Mouse (Mus musculus) C2C12 (cell line): ENCODE data around the gene Gtf2h5. TPM values are rescaled to one million over a fixed set of nuclear protein-coding genes. Genes with fewer than 3 reads are reported as not detected.

Source experiments
- H3K27me3 ChIP-seq: one replicate; pipeline ENCODE4 v1.6.1; 2011; ENCODE audit not compliant: control insufficient read depth, insufficient read depth, insufficient read length
- H3K36me3 ChIP-seq: one replicate; pipeline ENCODE4 v1.6.1; 2011; ENCODE audit not compliant: control insufficient read depth, insufficient read depth
- H3K4me3 ChIP-seq: one replicate; pipeline ENCODE4 v1.5.1; 2011; ENCODE audit warnings: mild to moderate bottlenecking, control low read depth; ENCODE audit not compliant: poor library complexity, insufficient read depth, severe bottlenecking
- H3K79me2 ChIP-seq: one replicate; pipeline ENCODE4 v1.6.1; 2011; ENCODE audit not compliant: control insufficient read depth, insufficient read depth
- H3K79me3 ChIP-seq: one replicate; pipeline ENCODE4 v1.6.1; 2011; ENCODE audit warnings: low read depth, control low read depth
- H3ac ChIP-seq: one replicate; pipeline ENCODE3; 2011; ENCODE audit warnings: low read depth; ENCODE audit not compliant: control insufficient read depth, insufficient read length
- CEBPB ChIP-seq: IDR thresholded peaks from one replicate; pipeline ENCODE4 v1.6.1; 2011; ENCODE audit warnings: low read depth, mild to moderate bottlenecking, control low read depth, moderate library complexity
- CTCF ChIP-seq: IDR thresholded peaks from one replicate; pipeline ENCODE4 v1.5.1; 2011; ENCODE audit not compliant: control insufficient read depth, insufficient read depth, insufficient read length
- FOSL1 ChIP-seq: IDR thresholded peaks from one replicate; pipeline ENCODE4 v1.8.0; 2011; ENCODE audit warnings: mild to moderate bottlenecking, low read length; ENCODE audit not compliant: poor library complexity, insufficient read depth, severe bottlenecking
- MAX ChIP-seq: IDR thresholded peaks from one replicate; pipeline ENCODE4 v1.6.1; 2011; ENCODE audit warnings: mild to moderate bottlenecking, control low read depth
- MYOD1 ChIP-seq: IDR thresholded peaks from one replicate; pipeline ENCODE4 v1.6.1; 2011; ENCODE audit warnings: low read depth; ENCODE audit not compliant: control insufficient read depth, insufficient read length
- MYOG ChIP-seq: IDR thresholded peaks from one replicate; pipeline ENCODE4 v1.6.1; 2011; ENCODE audit not compliant: control insufficient read depth, insufficient read length; ENCODE audit errors: extremely low read depth
- USF1 ChIP-seq: IDR thresholded peaks from one replicate; pipeline ENCODE4 v1.6.1; 2011; ENCODE audit warnings: low read depth, mild to moderate bottlenecking, control low read depth, moderate library complexity
- polyA plus RNA-seq: library from polyadenylated mRNA; unstranded; fragments of >200 nt; fragmentation: generic; extraction: Trizol; gene quantifications from one replicate; pipeline ENCODE4 v1.2.1, GENCODE M21; 2012; ENCODE audit warnings: missing spikeins

Gene Gtf2h5
- polyA plus RNA-seq, 1 experiment = 90.0 TPM

GRCm38 (mm10) chr17:6102287-6102686, 22.7 kb downstream of the Gtf2h5 start:
- Histone ChIP-seq H3K36me3 (no peaks in the 10 kb centered on the region), H3ac (no peak overlapping the region), H3K27me3 (no peaks in the 10 kb centered on the region), H3K79me2 (peaks cover 5% of the 10 kb centered on the region), H3K79me3 (peaks cover 3% of the 10 kb centered on the region), H3K4me3 (no peak overlapping the region)
- TF ChIP-seq MYOD1 (no peak), FOSL1 (no peak), USF1 (no peak), CEBPB (no peak), MYOG (no peak), MAX (no peak)

- Histone ChIP-seq H3K4me3 (no peak overlapping the region), H3K79me3 (peaks cover 15% of the 10 kb centered on the region), H3K79me2 (peaks cover 18% of the 10 kb centered on the region), H3ac (no peak overlapping the region), H3K36me3 (no peaks in the 10 kb centered on the region), H3K27me3 (no peaks in the 10 kb centered on the region)
- TF ChIP-seq FOSL1 = no peak
- no peak for TF ChIP-seq CEBPB
- TF ChIP-seq MYOD1 = no peak
- no peak for TF ChIP-seq MAX
These were observed 24.0 kb downstream of the Gtf2h5 start for GRCm38 (mm10) chr17:6103566-6103965.

- H3K79me3 ChIP-seq = peaks cover 45% of the 10 kb centered on the region
- no peak for TF ChIP-seq CEBPB
- no peak for TF ChIP-seq FOSL1
- no peak for TF ChIP-seq CTCF
- TF ChIP-seq MYOD1 = no peak
- no peak for TF ChIP-seq MYOG
- TF ChIP-seq MAX = no peak
- TF ChIP-seq USF1 = no peak
- H3K79me2 ChIP-seq = peaks cover 47% of the 10 kb centered on the region
These were observed 26.9 kb downstream of the Gtf2h5 start, which contains the start of gene Tulp4 for GRCm38 (mm10) chr17:6106361-6107014. Tulp4 (plus strand) TSS chr17:6106437.

GRCm38 (mm10) chr17:6107015-6107601, 27.5 kb downstream of the Gtf2h5 start:
- Histone ChIP-seq H3K79me2 (peaks cover 54% of the 10 kb centered on the region), H3K4me3 (peak overlapping the region; percentile 85), H3K27me3 (no peaks in the 10 kb centered on the region), H3ac (peak overlapping the region; percentile 86), H3K79me3 (peaks cover 51% of the 10 kb centered on the region), H3K36me3 (peaks cover 33% of the 10 kb centered on the region)
- TF ChIP-seq CEBPB (no peak), MYOD1 (peak; percentile 38)

More at GRCm38 (mm10) chr17:6106361-6107014, 26.9 kb downstream of the Gtf2h5 start, which contains the start of gene Tulp4:
- Histone ChIP-seq H3K36me3 (peaks cover 26% of the 10 kb centered on the region), H3K27me3 (no peaks in the 10 kb centered on the region), H3ac (peak within 1 kb of the TSS; percentile 98), H3K4me3 (peak within 1 kb of the TSS; percentile 85)

GRCm38 (mm10) chr17:6108175-6108574, 28.6 kb downstream of the Gtf2h5 start:
- Histone ChIP-seq H3K79me2 (peaks cover 64% of the 10 kb centered on the region), H3K36me3 (peaks cover 43% of the 10 kb centered on the region), H3K4me3 (peak overlapping the region; percentile 85), H3ac (peak overlapping the region; percentile 65), H3K79me3 (peaks cover 62% of the 10 kb centered on the region), H3K27me3 (no peaks in the 10 kb centered on the region)
- no peak for TF ChIP-seq USF1
- TF ChIP-seq MAX = no peak
- TF ChIP-seq MYOG = no peak
- no peak for TF ChIP-seq CEBPB
- TF ChIP-seq CTCF = no peak
- no peak for TF ChIP-seq MYOD1
- no peak for TF ChIP-seq FOSL1

- Histone ChIP-seq H3K79me2 (peaks cover 92% of the 10 kb centered on the region), H3K36me3 (peaks cover 68% of the 10 kb centered on the region), H3K27me3 (no peaks in the 10 kb centered on the region), H3K79me3 (peaks cover 89% of the 10 kb centered on the region), H3K4me3 (no peak overlapping the region), H3ac (no peak overlapping the region)
- TF ChIP-seq CTCF = no peak
- TF ChIP-seq MYOD1 = no peak
- no peak for TF ChIP-seq MYOG
- no peak for TF ChIP-seq MAX
- TF ChIP-seq USF1 = no peak
- no peak for TF ChIP-seq CEBPB
- no peak for TF ChIP-seq FOSL1
These were observed 31.4 kb downstream of the Gtf2h5 start for GRCm38 (mm10) chr17:6110956-6111355.
